Mouse (Mus musculus) brain, embryonic 14.5 days (tissue): Measurements from ENCODE around the gene Fam131c.

ENCODE experiments used
- CTCF ChIP-seq: fragments of 200-500 bp; IDR thresholded peaks from 2 replicates; pipeline ENCODE4 v1.5.1; 2012; ENCODE audit warnings: inconsistent platforms, mild to moderate bottlenecking, moderate library complexity, borderline replicate concordance; ENCODE audit not compliant: insufficient read depth, insufficient read length; ENCODE audit errors: extremely low read depth
- POLR2A ChIP-seq: fragments of 200-500 bp; IDR thresholded peaks from 2 replicates; pipeline ENCODE4 v1.6.1; 2012; ENCODE audit warnings: mild to moderate bottlenecking, inconsistent platforms, borderline replicate concordance; ENCODE audit not compliant: poor library complexity, insufficient read depth, insufficient read length, severe bottlenecking; ENCODE audit errors: extremely low read depth

DNA sequence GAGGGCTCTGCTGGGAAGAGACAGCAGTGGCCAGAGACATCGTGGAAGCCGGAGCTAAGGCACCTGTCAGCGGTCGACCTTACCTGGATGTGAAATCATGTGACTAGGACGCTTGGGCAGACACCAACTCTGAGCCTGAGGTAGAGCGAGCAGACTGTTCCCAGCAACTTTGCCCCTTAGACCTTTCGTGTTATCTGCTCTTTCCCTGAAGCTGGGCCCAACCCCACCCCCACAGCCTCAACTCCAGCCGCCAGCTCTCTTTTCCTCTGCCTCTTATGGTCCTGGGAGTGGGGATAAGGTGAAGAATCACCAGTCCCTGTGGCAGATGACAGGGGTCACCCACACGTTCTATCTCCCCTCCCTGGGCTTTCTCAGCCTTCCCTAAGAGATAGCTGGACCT, 52.9 kb downstream of the Fam131c start:
- TF ChIP-seq POLR2A (no peak), CTCF (no peak)
